ENCODE assay signal across 13 mouse cellular contexts in genomic region chr6:43312961-43313656, GRCm38 (mm10). TPM values are rescaled to one million over a fixed set of nuclear protein-coding genes. Genes with fewer than 3 reads are reported as not detected.
DNase-seq lines count a peak whose midpoint lies in the region; ATAC-seq lines count a peak whose summit lies in the region.
"Had no signal": no experiment of that assay in that cellular context is flagged by ENCODE, and none has a peak within 500 bp of the region (broad histone marks: within the 10 kb centered on the region; RNA-seq: fewer than 3 reads in every experiment).

No protein-coding gene starts in this region.

- WGBS in kidney, embryonic 14.5 days = 54% methylated on average over 8 of the region's 8 CpGs
- 65% methylated on average over 8 of the region's 8 CpGs for WGBS in embryonic facial prominence, embryonic 14.5 days
- 66% methylated on average over 8 of the region's 8 CpGs for WGBS in hindbrain, embryonic 13.5 days
- 36% methylated on average over 8 of the region's 8 CpGs for WGBS in midbrain, embryonic 16.5 days

- H3K4me3 ChIP-seq in kidney, embryonic 14.5 days (ENCODE audit: low read length) = no peak overlapping the region
- H3K4me3 ChIP-seq in embryonic facial prominence, embryonic 14.5 days (ENCODE audit: low read depth, low read length) = no peak overlapping the region
- H3K4me3 ChIP-seq in hindbrain, embryonic 13.5 days = no peak overlapping the region
- no peak overlapping the region for H3K4me3 ChIP-seq in midbrain, embryonic 16.5 days (ENCODE audit: low read depth, low read length)

- H3K9ac ChIP-seq in kidney, embryonic 14.5 days (ENCODE audit: low read depth, low read length) = no peak overlapping the region
- no peak overlapping the region for H3K9ac ChIP-seq in embryonic facial prominence, embryonic 14.5 days (ENCODE audit: low read depth, low read length)
- H3K9ac ChIP-seq in hindbrain, embryonic 13.5 days = no peak overlapping the region
- no peak overlapping the region for H3K9ac ChIP-seq in midbrain, embryonic 16.5 days (ENCODE audit: low read depth, low read length)

- peak overlapping the region; percentile 51; the same call in 1 of the 2 replicates for H3K27ac ChIP-seq in kidney, embryonic 14.5 days (ENCODE audit: low read depth, low read length)
- peak overlapping the region; percentile 9; the same call in 1 of the 2 replicates for H3K27ac ChIP-seq in embryonic facial prominence, embryonic 14.5 days (replicated peaks; ENCODE audit: low read depth, low read length)
- H3K27ac ChIP-seq in hindbrain, embryonic 13.5 days = no peak overlapping the region
- peak overlapping the region; percentile 42 for H3K27ac ChIP-seq in midbrain, embryonic 16.5 days (ENCODE audit: low read length)

- DNase-seq in kidney, adult 8-10 months = no peak
- DNase-seq in embryonic facial prominence, embryonic 14.5 days (ENCODE audit: low spot score) = peak; percentile 55
- DNase-seq in cerebellum, postnatal 14 days = no peak
- no peak for DNase-seq in heart, adult 18-20 months
- DNase-seq: cerebellum, postnatal 36 days; layer of hippocampus, adult 9-11 months had no signal

- ATAC-seq in kidney, embryonic 14.5 days (ENCODE audit: low FRiP score, low TSS enrichment) = no peak; the same call in 1 of the 2 replicates
- ATAC-seq in embryonic facial prominence, embryonic 14.5 days (ENCODE audit: low read depth) = peak; percentile 70
- peak; percentile 34; the same call in 1 of the 2 replicates for ATAC-seq in hindbrain, embryonic 13.5 days (ENCODE audit: low FRiP score)
- ATAC-seq in midbrain, embryonic 16.5 days = peak; percentile 85
- ATAC-seq: CD4-positive, CD25-positive, alpha-beta regulatory T cell, adult 4 months had no signal

- H3K4me2 ChIP-seq in kidney, embryonic 14.5 days (replicated peaks; ENCODE audit: low read depth, low read length) = no peak overlapping the region
- no peak overlapping the region for H3K4me2 ChIP-seq in embryonic facial prominence, embryonic 14.5 days (ENCODE audit: low read depth, low read length)
- H3K4me2 ChIP-seq in hindbrain, embryonic 13.5 days = no peak overlapping the region
- no peak overlapping the region for H3K4me2 ChIP-seq in midbrain, embryonic 16.5 days (ENCODE audit: low read length)

- no peaks in the 10 kb centered on the region for H3K9me3 ChIP-seq in kidney, embryonic 14.5 days (ENCODE audit: control insufficient read depth, low read length)
- H3K9me3 ChIP-seq in embryonic facial prominence, embryonic 14.5 days (ENCODE audit: control insufficient read depth, low read length) = no peaks in the 10 kb centered on the region
- H3K9me3 ChIP-seq in hindbrain, embryonic 13.5 days = no peaks in the 10 kb centered on the region
- H3K9me3 ChIP-seq in midbrain, embryonic 16.5 days (replicated peaks; ENCODE audit: control insufficient read depth, low read length, poor library complexity, severe bottlenecking) = no peaks in the 10 kb centered on the region

- no peaks in the 10 kb centered on the region for H3K36me3 ChIP-seq in kidney, embryonic 14.5 days (ENCODE audit: control insufficient read depth, insufficient read depth, low read length)
- no peaks in the 10 kb centered on the region for H3K36me3 ChIP-seq in embryonic facial prominence, embryonic 14.5 days (ENCODE audit: control insufficient read depth, insufficient read depth, low read length)
- H3K36me3 ChIP-seq in hindbrain, embryonic 13.5 days = no peaks in the 10 kb centered on the region
- no peaks in the 10 kb centered on the region for H3K36me3 ChIP-seq in midbrain, embryonic 16.5 days (ENCODE audit: control insufficient read depth, insufficient read depth, low read length)

- no peaks in the 10 kb centered on the region; the same call in 1 of the 2 replicates for H3K4me1 ChIP-seq in kidney, embryonic 14.5 days (ENCODE audit: control insufficient read depth, insufficient read depth, low read length)
- no peaks in the 10 kb centered on the region for H3K4me1 ChIP-seq in embryonic facial prominence, embryonic 14.5 days (ENCODE audit: control insufficient read depth, insufficient read depth, low read length)
- no peaks in the 10 kb centered on the region; the same call in 1 of the 2 replicates for H3K4me1 ChIP-seq in hindbrain, embryonic 13.5 days (replicated peaks)
- H3K4me1 ChIP-seq in midbrain, embryonic 16.5 days (ENCODE audit: control insufficient read depth, insufficient read depth, low read length) = 0 out of 2 replicates have a peak, but pooled peaks cover 4% of the 10 kb centered on the region

- no peaks in the 10 kb centered on the region for H3K27me3 ChIP-seq in kidney, embryonic 14.5 days (ENCODE audit: control insufficient read depth, insufficient read depth, low read length)
- H3K27me3 ChIP-seq in embryonic facial prominence, embryonic 14.5 days (replicated peaks; ENCODE audit: control insufficient read depth, insufficient read depth, low read length) = no peaks in the 10 kb centered on the region
- H3K27me3 ChIP-seq in hindbrain, embryonic 13.5 days = no peaks in the 10 kb centered on the region
- no peaks in the 10 kb centered on the region for H3K27me3 ChIP-seq in midbrain, embryonic 16.5 days (ENCODE audit: control insufficient read depth, insufficient read depth, low read depth, low read length)

RNA-seq across cellular contexts. Expression of gene Nobox, which starts 3.8 kb away (rescaled TPM):
- polyA plus RNA-seq in kidney, embryonic 14.5 days (2014; fragmentation: Nextera tagmentation; extraction: Ambion mirVana) = 0.20 TPM in 1 of 2 replicates, not detected in the other
- polyA plus RNA-seq in embryonic facial prominence, embryonic 14.5 days (2014; fragmentation: Nextera tagmentation; extraction: Ambion mirVana) = not detected in 2 replicates
- polyA plus RNA-seq in hindbrain, embryonic 13.5 days (2015; fragmentation: Nextera tagmentation; extraction: Ambion mirVana) = 0.19 TPM in 1 of 2 replicates, not detected in the other
- not detected in 2 replicates for polyA plus RNA-seq in midbrain, embryonic 16.5 days (2015; fragmentation: Nextera tagmentation; extraction: Ambion mirVana)
- not detected for total RNA-seq in heart, adult 18-20 months (2021)
- total RNA-seq: granulocyte monocyte progenitor cell, adult 5-6 weeks; hematopoietic stem cell, adult 5-6 weeks; liver, adult 2 months had no signal
- polyA plus RNA-seq: CD4-positive, CD25-positive, alpha-beta regulatory T cell, adult 4 months had no signal

RNA-seq across cellular contexts. Expression of gene Arhgef5, which starts 47.7 kb away (rescaled TPM):
- 12.5 and 13.7 TPM in 2 replicates for polyA plus RNA-seq in kidney, embryonic 14.5 days (2014; fragmentation: Nextera tagmentation; extraction: Ambion mirVana)
- polyA plus RNA-seq in embryonic facial prominence, embryonic 14.5 days (2014; fragmentation: Nextera tagmentation; extraction: Ambion mirVana) = 9.8 TPM in 2 replicates
- polyA plus RNA-seq in hindbrain, embryonic 13.5 days (2015; fragmentation: Nextera tagmentation; extraction: Ambion mirVana) = 2.3 and 2.4 TPM in 2 replicates
- polyA plus RNA-seq in midbrain, embryonic 16.5 days (2015; fragmentation: Nextera tagmentation; extraction: Ambion mirVana) = 2.4 and 2.5 TPM in 2 replicates
- total RNA-seq in heart, adult 18-20 months (2021) = 10 to 100 TPM; 12.7 to 13.3 TPM
